Mouse (Mus musculus): ENCODE data around the gene Ccdc184. TPM values are rescaled to one million over a fixed set of nuclear protein-coding genes. Genes with fewer than 3 reads are reported as not detected.

Gene Ccdc184
- polyA plus RNA-seq, 1 experiment from 2014 or later = 1.6 TPM

- Histone ChIP-seq H3K27me3 (replicated peaks; ENCODE audit: control insufficient read depth, insufficient read depth, low read length) (no peaks in the 10 kb centered on the region), H3K4me2 (ENCODE audit: low read length) (no peak overlapping the region), H3K4me3 (ENCODE audit: low read depth, low read length) (no peak overlapping the region), H3K4me1 (replicated peaks; ENCODE audit: control insufficient read depth, insufficient read depth, low read length) (peaks cover 6% of the 10 kb centered on the region; the same call in 1 of the 2 replicates), H3K27ac (ENCODE audit: low read depth) (no peak overlapping the region), H3K9ac (ENCODE audit: low read length) (no peak overlapping the region), H3K9me3 (ENCODE audit: control insufficient read depth, low read length) (no peaks in the 10 kb centered on the region), H3K36me3 (ENCODE audit: control insufficient read depth, insufficient read depth, low read length) (no peaks in the 10 kb centered on the region)
- DNase-seq (ENCODE audit: low spot score) = no peak
- ATAC-seq (replicated peaks; ENCODE audit: low FRiP score, low TSS enrichment, low read depth) = no peak
- 70% methylated on average over 10 of the region's 10 CpGs for WGBS
These were observed 17.8 kb upstream of the Ccdc184 start for GRCm38 (mm10) chr15:98149166-98149602.

GRCm38 (mm10) chr15:98152916-98153315 is 14.0 kb upstream of the Ccdc184 start:
- WGBS = 71% methylated on average over 7 of the region's 7 CpGs
- DNase-seq (ENCODE audit: low spot score) (no peak), ATAC-seq (replicated peaks; ENCODE audit: low FRiP score, low TSS enrichment, low read depth) (no peak)
- H3K36me3 ChIP-seq (ENCODE audit: control insufficient read depth, insufficient read depth, low read length) = no peaks in the 10 kb centered on the region
- H3K9ac ChIP-seq (ENCODE audit: low read length) = no peak overlapping the region
- H3K4me1 ChIP-seq (replicated peaks; ENCODE audit: control insufficient read depth, insufficient read depth, low read length) = no peaks in the 10 kb centered on the region
- H3K9me3 ChIP-seq (ENCODE audit: control insufficient read depth, low read length) = no peaks in the 10 kb centered on the region
- no peaks in the 10 kb centered on the region for H3K27me3 ChIP-seq (replicated peaks; ENCODE audit: control insufficient read depth, insufficient read depth, low read length)
- H3K27ac ChIP-seq (ENCODE audit: low read depth) = no peak overlapping the region
- no peak overlapping the region for H3K4me3 ChIP-seq (ENCODE audit: low read depth, low read length)
- no peak overlapping the region for H3K4me2 ChIP-seq (ENCODE audit: low read length)

- Histone ChIP-seq H3K36me3 (ENCODE audit: control insufficient read depth, insufficient read depth, low read length) (no peaks in the 10 kb centered on the region), H3K9me3 (ENCODE audit: control insufficient read depth, low read length) (no peaks in the 10 kb centered on the region), H3K27ac (ENCODE audit: low read depth) (no peak overlapping the region), H3K4me3 (ENCODE audit: low read depth, low read length) (no peak overlapping the region), H3K4me1 (replicated peaks; ENCODE audit: control insufficient read depth, insufficient read depth, low read length) (no peaks in the 10 kb centered on the region), H3K4me2 (ENCODE audit: low read length) (no peak overlapping the region), H3K9ac (ENCODE audit: low read length) (no peak overlapping the region), H3K27me3 (replicated peaks; ENCODE audit: control insufficient read depth, insufficient read depth, low read length) (no peaks in the 10 kb centered on the region)
- ATAC-seq (replicated peaks; ENCODE audit: low FRiP score, low TSS enrichment, low read depth) = no peak
- 37% methylated on average over 3 of the region's 3 CpGs for WGBS
- DNase-seq (ENCODE audit: low spot score) = no peak
These were observed 13.3 kb upstream of the Ccdc184 start for GRCm38 (mm10) chr15:98153625-98154024.

- H3K36me3 ChIP-seq (ENCODE audit: control insufficient read depth, insufficient read depth, low read length) = no peaks in the 10 kb centered on the region
- H3K27ac ChIP-seq (ENCODE audit: low read depth) = no peak overlapping the region
- H3K9ac ChIP-seq (ENCODE audit: low read length) = no peak overlapping the region
- no peak overlapping the region for H3K4me3 ChIP-seq (ENCODE audit: low read depth, low read length)
- WGBS = 62% methylated on average over 4 of the region's 4 CpGs
- H3K9me3 ChIP-seq (ENCODE audit: control insufficient read depth, low read length) = no peaks in the 10 kb centered on the region
- no peak overlapping the region for H3K4me2 ChIP-seq (ENCODE audit: low read length)
- no peaks in the 10 kb centered on the region for H3K4me1 ChIP-seq (replicated peaks; ENCODE audit: control insufficient read depth, insufficient read depth, low read length)
- DNase-seq (ENCODE audit: low spot score) = no peak
- H3K27me3 ChIP-seq (replicated peaks; ENCODE audit: control insufficient read depth, insufficient read depth, low read length) = no peaks in the 10 kb centered on the region
- no peak for ATAC-seq (replicated peaks; ENCODE audit: low FRiP score, low TSS enrichment, low read depth)
These were observed 12.8 kb upstream of the Ccdc184 start for GRCm38 (mm10) chr15:98154146-98154545.

GRCm38 (mm10) chr15:98154631-98155030 is 12.3 kb upstream of the Ccdc184 start:
- Histone ChIP-seq H3K9ac (ENCODE audit: low read length) (no peak overlapping the region), H3K4me2 (ENCODE audit: low read length) (no peak overlapping the region), H3K4me1 (replicated peaks; ENCODE audit: control insufficient read depth, insufficient read depth, low read length) (no peaks in the 10 kb centered on the region), H3K27ac (ENCODE audit: low read depth) (no peak overlapping the region), H3K4me3 (ENCODE audit: low read depth, low read length) (no peak overlapping the region), H3K27me3 (replicated peaks; ENCODE audit: control insufficient read depth, insufficient read depth, low read length) (no peaks in the 10 kb centered on the region), H3K9me3 (ENCODE audit: control insufficient read depth, low read length) (no peaks in the 10 kb centered on the region), H3K36me3 (ENCODE audit: control insufficient read depth, insufficient read depth, low read length) (no peaks in the 10 kb centered on the region)
- 86% methylated on average over 3 of the region's 3 CpGs for WGBS
- ATAC-seq (replicated peaks; ENCODE audit: low FRiP score, low TSS enrichment, low read depth) (no peak), DNase-seq (ENCODE audit: low spot score) (no peak)

- no peaks in the 10 kb centered on the region for H3K36me3 ChIP-seq (ENCODE audit: control insufficient read depth, insufficient read depth, low read length)
- H3K4me2 ChIP-seq (ENCODE audit: low read length) = no peak overlapping the region
- no peaks in the 10 kb centered on the region for H3K4me1 ChIP-seq (replicated peaks; ENCODE audit: control insufficient read depth, insufficient read depth, low read length)
- DNase-seq (ENCODE audit: low spot score) (no peak), ATAC-seq (replicated peaks; ENCODE audit: low FRiP score, low TSS enrichment, low read depth) (no peak)
- H3K9ac ChIP-seq (ENCODE audit: low read length) = no peak overlapping the region
- 90% methylated on average over 5 of the region's 5 CpGs for WGBS
- H3K9me3 ChIP-seq (ENCODE audit: control insufficient read depth, low read length) = no peaks in the 10 kb centered on the region
- H3K27me3 ChIP-seq (replicated peaks; ENCODE audit: control insufficient read depth, insufficient read depth, low read length) = no peaks in the 10 kb centered on the region
- H3K4me3 ChIP-seq (ENCODE audit: low read depth, low read length) = no peak overlapping the region
- no peak overlapping the region for H3K27ac ChIP-seq (ENCODE audit: low read depth)
These were observed 11.7 kb upstream of the Ccdc184 start for GRCm38 (mm10) chr15:98155272-98155671.

GRCm38 (mm10) chr15:98155944-98156343 is 11.0 kb upstream of the Ccdc184 start:
- DNase-seq (ENCODE audit: low spot score) (no peak), ATAC-seq (replicated peaks; ENCODE audit: low FRiP score, low TSS enrichment, low read depth) (no peak)
- Histone ChIP-seq H3K9ac (ENCODE audit: low read length) (no peak overlapping the region), H3K9me3 (ENCODE audit: control insufficient read depth, low read length) (no peaks in the 10 kb centered on the region), H3K36me3 (ENCODE audit: control insufficient read depth, insufficient read depth, low read length) (no peaks in the 10 kb centered on the region), H3K27ac (ENCODE audit: low read depth) (no peak overlapping the region), H3K27me3 (replicated peaks; ENCODE audit: control insufficient read depth, insufficient read depth, low read length) (no peaks in the 10 kb centered on the region), H3K4me1 (replicated peaks; ENCODE audit: control insufficient read depth, insufficient read depth, low read length) (no peaks in the 10 kb centered on the region), H3K4me2 (ENCODE audit: low read length) (no peak overlapping the region), H3K4me3 (ENCODE audit: low read depth, low read length) (no peak overlapping the region)
- 65% methylated on average over 4 of the region's 4 CpGs for WGBS

GRCm38 (mm10) chr15:98157253-98157652 is 9.7 kb upstream of the Ccdc184 start:
- H3K4me1 ChIP-seq (replicated peaks; ENCODE audit: control insufficient read depth, insufficient read depth, low read length) = no peaks in the 10 kb centered on the region
- no peaks in the 10 kb centered on the region for H3K9me3 ChIP-seq (ENCODE audit: control insufficient read depth, low read length)
- H3K9ac ChIP-seq (ENCODE audit: low read length) = no peak overlapping the region
- DNase-seq (ENCODE audit: low spot score) (no peak), ATAC-seq (replicated peaks; ENCODE audit: low FRiP score, low TSS enrichment, low read depth) (no peak)
- H3K36me3 ChIP-seq (ENCODE audit: control insufficient read depth, insufficient read depth, low read length) = no peaks in the 10 kb centered on the region
- 79% methylated on average over 1 of the region's 1 CpGs for WGBS
- no peaks in the 10 kb centered on the region for H3K27me3 ChIP-seq (replicated peaks; ENCODE audit: control insufficient read depth, insufficient read depth, low read length)
- H3K4me3 ChIP-seq (ENCODE audit: low read depth, low read length) = no peak overlapping the region
- H3K27ac ChIP-seq (ENCODE audit: low read depth) = no peak overlapping the region
- H3K4me2 ChIP-seq (ENCODE audit: low read length) = no peak overlapping the region

- H3K27me3 ChIP-seq (replicated peaks; ENCODE audit: control insufficient read depth, insufficient read depth, low read length) = peaks cover 10% of the 10 kb centered on the region
- ATAC-seq (replicated peaks; ENCODE audit: low FRiP score, low TSS enrichment, low read depth) (no peak), DNase-seq (ENCODE audit: low spot score) (no peak)
- H3K9ac ChIP-seq (ENCODE audit: low read length) = no peak overlapping the region
- no peaks in the 10 kb centered on the region for H3K4me1 ChIP-seq (replicated peaks; ENCODE audit: control insufficient read depth, insufficient read depth, low read length)
- H3K36me3 ChIP-seq (ENCODE audit: control insufficient read depth, insufficient read depth, low read length) = no peaks in the 10 kb centered on the region
- H3K9me3 ChIP-seq (ENCODE audit: control insufficient read depth, low read length) = no peaks in the 10 kb centered on the region
- 77% methylated on average over 19 of the region's 19 CpGs for WGBS
- H3K4me3 ChIP-seq (ENCODE audit: low read depth, low read length) = no peak overlapping the region
- no peak overlapping the region for H3K27ac ChIP-seq (ENCODE audit: low read depth)
- no peak overlapping the region for H3K4me2 ChIP-seq (ENCODE audit: low read length)
These were observed 5.7 kb upstream of the Ccdc184 start for GRCm38 (mm10) chr15:98161026-98161805.
